Mouse (Mus musculus): Measurements from ENCODE around the gene Dtx3. TPM values are rescaled to one million over a fixed set of nuclear protein-coding genes. Genes with fewer than 3 reads are reported as not detected.

The Dtx3 gene
- polyA plus RNA-seq (2011; ENCODE audit: insufficient read length, low read depth, missing spikeins) = 62.3 and 82.0 TPM in 2 replicates

- peak within 1 kb of the TSS; percentile 87 for H3K27ac ChIP-seq (ENCODE audit: insufficient read depth, low read length)
- peak within 1 kb of the TSS; percentile 79 for H3K4me3 ChIP-seq (ENCODE audit: insufficient read depth, low read length)
- H3K4me1 ChIP-seq (ENCODE audit: control insufficient read depth, insufficient read depth, low read length) = peaks cover 2% of the 10 kb centered on the region
- TF ChIP-seq POLR2A (IDR thresholded peaks at IDR 0.05; ENCODE audit: low read depth, low read length) = peak; percentile 27
- TF ChIP-seq CTCF (IDR thresholded peaks at IDR 0.05; ENCODE audit: borderline replicate concordance, insufficient read depth, low read length) = no peak
These were observed at the start of gene Dtx3 for GRCm38 (mm10) chr10:127195328-127196129. TSS of gene Dtx3 (minus strand) at chr10:127195728.

GRCm38 (mm10) chr10:127238241-127238824 lies 42.8 kb upstream of the Dtx3 start:
- TF ChIP-seq CTCF (IDR thresholded peaks at IDR 0.05; ENCODE audit: borderline replicate concordance, insufficient read depth, low read length) (no peak), POLR2A (IDR thresholded peaks at IDR 0.05; ENCODE audit: low read depth, low read length) (no peak)
- Histone ChIP-seq H3K27ac (ENCODE audit: insufficient read depth, low read length) (no peak overlapping the region), H3K4me3 (ENCODE audit: insufficient read depth, low read length) (no peak overlapping the region), H3K4me1 (ENCODE audit: control insufficient read depth, insufficient read depth, low read length) (no peaks in the 10 kb centered on the region)

GRCm38 (mm10) chr10:127236541-127236940 lies 41.0 kb upstream of the Dtx3 start:
- no peak for TF ChIP-seq POLR2A (IDR thresholded peaks at IDR 0.05; ENCODE audit: low read depth, low read length)
- TF ChIP-seq CTCF (IDR thresholded peaks at IDR 0.05; ENCODE audit: borderline replicate concordance, insufficient read depth, low read length) = no peak
- Histone ChIP-seq H3K27ac (ENCODE audit: insufficient read depth, low read length) (no peak overlapping the region), H3K4me1 (ENCODE audit: control insufficient read depth, insufficient read depth, low read length) (no peaks in the 10 kb centered on the region), H3K4me3 (ENCODE audit: insufficient read depth, low read length) (no peak overlapping the region)

GRCm38 (mm10) chr10:127233141-127233540 lies 37.6 kb upstream of the Dtx3 start:
- Histone ChIP-seq H3K4me1 (ENCODE audit: control insufficient read depth, insufficient read depth, low read length) (no peaks in the 10 kb centered on the region), H3K4me3 (ENCODE audit: insufficient read depth, low read length) (no peak overlapping the region), H3K27ac (ENCODE audit: insufficient read depth, low read length) (no peak overlapping the region)
- no peak for TF ChIP-seq CTCF (IDR thresholded peaks at IDR 0.05; ENCODE audit: borderline replicate concordance, insufficient read depth, low read length)
- no peak for TF ChIP-seq POLR2A (IDR thresholded peaks at IDR 0.05; ENCODE audit: low read depth, low read length)

GRCm38 (mm10) chr10:127231741-127232140 lies 36.2 kb upstream of the Dtx3 start:
- no peak for TF ChIP-seq POLR2A (IDR thresholded peaks at IDR 0.05; ENCODE audit: low read depth, low read length)
- no peak for TF ChIP-seq CTCF (IDR thresholded peaks at IDR 0.05; ENCODE audit: borderline replicate concordance, insufficient read depth, low read length)
- no peak overlapping the region for H3K27ac ChIP-seq (ENCODE audit: insufficient read depth, low read length)
- no peak overlapping the region for H3K4me3 ChIP-seq (ENCODE audit: insufficient read depth, low read length)
- H3K4me1 ChIP-seq (ENCODE audit: control insufficient read depth, insufficient read depth, low read length) = no peaks in the 10 kb centered on the region

GRCm38 (mm10) chr10:127230693-127231092 lies 35.2 kb upstream of the Dtx3 start:
- H3K27ac ChIP-seq (ENCODE audit: insufficient read depth, low read length) = no peak overlapping the region
- H3K4me3 ChIP-seq (ENCODE audit: insufficient read depth, low read length) = no peak overlapping the region
- H3K4me1 ChIP-seq (ENCODE audit: control insufficient read depth, insufficient read depth, low read length) = no peaks in the 10 kb centered on the region
- TF ChIP-seq CTCF (IDR thresholded peaks at IDR 0.05; ENCODE audit: borderline replicate concordance, insufficient read depth, low read length) (no peak), POLR2A (IDR thresholded peaks at IDR 0.05; ENCODE audit: low read depth, low read length) (no peak)

GRCm38 (mm10) chr10:127228897-127229296 lies 33.4 kb upstream of the Dtx3 start:
- H3K4me3 ChIP-seq (ENCODE audit: insufficient read depth, low read length) = no peak overlapping the region
- TF ChIP-seq POLR2A (IDR thresholded peaks at IDR 0.05; ENCODE audit: low read depth, low read length) = no peak
- TF ChIP-seq CTCF (IDR thresholded peaks at IDR 0.05; ENCODE audit: borderline replicate concordance, insufficient read depth, low read length) = no peak
- H3K27ac ChIP-seq (ENCODE audit: insufficient read depth, low read length) = no peak overlapping the region
- H3K4me1 ChIP-seq (ENCODE audit: control insufficient read depth, insufficient read depth, low read length) = no peaks in the 10 kb centered on the region

- Histone ChIP-seq H3K27ac (ENCODE audit: insufficient read depth, low read length) (no peak overlapping the region), H3K4me1 (ENCODE audit: control insufficient read depth, insufficient read depth, low read length) (no peaks in the 10 kb centered on the region)
- no peak for TF ChIP-seq POLR2A (IDR thresholded peaks at IDR 0.05; ENCODE audit: low read depth, low read length)
- no peak for TF ChIP-seq CTCF (IDR thresholded peaks at IDR 0.05; ENCODE audit: borderline replicate concordance, insufficient read depth, low read length)
These were observed 31.6 kb upstream of the Dtx3 start for GRCm38 (mm10) chr10:127227163-127227562.

GRCm38 (mm10) chr10:127226318-127226895 lies 30.9 kb upstream of the Dtx3 start:
- Histone ChIP-seq H3K27ac (ENCODE audit: insufficient read depth, low read length) (no peak overlapping the region), H3K4me3 (ENCODE audit: insufficient read depth, low read length) (no peak overlapping the region), H3K4me1 (ENCODE audit: control insufficient read depth, insufficient read depth, low read length) (no peaks in the 10 kb centered on the region)
- no peak for TF ChIP-seq POLR2A (IDR thresholded peaks at IDR 0.05; ENCODE audit: low read depth, low read length)
- TF ChIP-seq CTCF (IDR thresholded peaks at IDR 0.05; ENCODE audit: borderline replicate concordance, insufficient read depth, low read length) = peak; percentile 39; the same call in 1 of the 2 replicates

More at GRCm38 (mm10) chr10:127227163-127227562, 31.6 kb upstream of the Dtx3 start:
- no peak overlapping the region for H3K4me3 ChIP-seq (ENCODE audit: insufficient read depth, low read length)

GRCm38 (mm10) chr10:127225732-127226131 lies 30.2 kb upstream of the Dtx3 start:
- no peak overlapping the region for H3K4me3 ChIP-seq (ENCODE audit: insufficient read depth, low read length)
- no peaks in the 10 kb centered on the region for H3K4me1 ChIP-seq (ENCODE audit: control insufficient read depth, insufficient read depth, low read length)
- TF ChIP-seq CTCF (IDR thresholded peaks at IDR 0.05; ENCODE audit: borderline replicate concordance, insufficient read depth, low read length) (no peak), POLR2A (IDR thresholded peaks at IDR 0.05; ENCODE audit: low read depth, low read length) (no peak)
- no peak overlapping the region for H3K27ac ChIP-seq (ENCODE audit: insufficient read depth, low read length)
